Mouse (Mus musculus) G1E (cell line): ENCODE measurements around the gene Plekha7.

Experiments used
- CTCF ChIP-seq: IDR thresholded peaks from 2 replicates; pipeline ENCODE4 v1.5.1; 2012; ENCODE audit warnings: low read depth, low read length, inconsistent platforms, mixed read lengths
- GATA1 ChIP-seq: IDR thresholded peaks from 2 replicates; pipeline ENCODE4 v1.6.1; 2012; ENCODE audit warnings: borderline replicate concordance, low read length, inconsistent platforms, mixed read lengths
- GATA2 ChIP-seq: IDR thresholded peaks from 2 replicates; pipeline ENCODE4 v1.6.1; 2012; ENCODE audit warnings: low read depth, low read length, inconsistent platforms, borderline replicate concordance
- POLR2AphosphoS5 ChIP-seq: IDR thresholded peaks from 2 replicates; pipeline ENCODE4 v1.6.1; 2012; ENCODE audit warnings: low read depth, low read length, inconsistent platforms; ENCODE audit not compliant: insufficient replicate concordance
- TAL1 ChIP-seq: conservative IDR thresholded peaks from 2 replicates; pipeline ENCODE4 v1.6.1; 2012; ENCODE audit warnings: low read depth, low read length, inconsistent platforms, mixed read lengths

DNA sequence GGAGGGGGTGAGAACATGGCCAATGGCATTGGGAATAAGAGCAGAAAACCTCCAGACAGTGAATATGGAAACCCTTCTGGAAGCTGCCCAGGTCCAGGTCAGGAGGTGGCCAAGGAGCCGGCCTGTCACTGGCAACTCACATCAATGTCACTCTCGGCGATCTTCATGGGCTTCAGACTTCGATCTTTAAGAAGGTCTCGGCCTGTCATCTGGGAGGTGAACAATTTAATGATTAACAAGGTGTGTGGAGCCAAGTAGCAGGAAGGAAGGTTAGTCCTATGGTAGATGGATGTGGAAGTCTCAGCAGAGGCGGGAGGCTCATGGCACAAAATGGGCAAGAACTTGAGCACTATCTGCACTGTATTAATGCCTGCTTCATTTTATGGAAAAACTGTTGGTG lies 163.1 kb downstream of the Plekha7 start:
- TF ChIP-seq GATA1: no peak
- no peak for TF ChIP-seq TAL1
- no peak for TF ChIP-seq CTCF
- TF ChIP-seq POLR2AphosphoS5: no peak
- TF ChIP-seq GATA2: no peak
